Mouse (Mus musculus) megakaryocyte, embryonic 14.5 days (primary cell): ENCODE data around the gene Epha2.

Experiments used
- FLI1 ChIP-seq: IDR thresholded peaks from 2 replicates; pipeline ENCODE4 v1.6.1; 2012; ENCODE audit warnings: low read length, inconsistent platforms, mixed read lengths
- GATA1 ChIP-seq: IDR thresholded peaks from 3 replicates; pipeline ENCODE4 v1.6.1; 2012; ENCODE audit warnings: mixed read lengths, low read length, inconsistent platforms, borderline replicate concordance

- TF ChIP-seq GATA1 = no peak
- no peak for TF ChIP-seq FLI1
Measured at GRCm38 (mm10) chr4:141262906-141263637, 38.0 kb upstream of the Epha2 start.
